Mouse (Mus musculus) right cerebral cortex, postnatal 10 days (tissue): ENCODE results near the gene Gm43191.

Experiments
- DNase-seq, 2 experiments: peaks; one replicate each; pipeline ENCODE4 v3.0.0; 2021; ENCODE audit warnings: low spot score in 2 of 2

Gm43191 gene

DNA sequence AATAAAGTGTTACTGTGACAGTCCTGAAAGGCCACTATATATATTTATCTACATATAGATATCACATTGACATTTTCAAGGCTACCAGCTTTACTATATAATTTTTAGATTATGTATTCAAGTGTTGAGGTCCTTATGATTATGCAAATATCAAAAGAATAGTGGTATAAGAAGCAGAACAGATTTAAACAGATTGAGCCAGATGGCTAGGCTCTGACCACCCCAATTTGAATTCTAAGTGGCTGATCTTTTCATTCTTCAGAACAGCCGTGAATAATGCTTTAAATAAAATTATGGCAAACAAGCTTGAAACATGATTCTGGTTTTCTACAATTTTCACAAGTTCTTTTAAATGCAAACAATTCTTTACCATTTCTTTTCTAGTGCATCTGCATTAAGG lies 49.6 kb downstream of the Gm43191 start:
- no peak for DNase-seq

DNA sequence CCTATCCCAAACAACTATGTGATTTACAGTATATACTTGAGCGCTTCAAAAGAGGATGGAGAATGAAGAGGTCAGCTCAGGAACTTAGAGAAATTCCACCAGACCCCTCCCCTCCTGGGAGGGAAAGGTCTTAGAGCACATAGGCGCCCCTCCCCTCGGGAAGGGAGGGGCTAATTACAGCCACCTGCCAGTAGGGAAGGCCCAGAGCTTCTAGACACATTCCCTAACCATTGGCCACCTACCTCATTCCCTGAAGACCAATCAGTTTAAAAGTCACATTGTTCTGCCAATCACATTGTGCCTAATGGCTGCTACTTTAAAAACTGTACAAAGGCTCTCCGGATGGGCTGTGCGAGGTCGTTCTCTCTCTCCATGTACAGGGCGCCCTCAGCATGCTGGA lies 58.4 kb downstream of the Gm43191 start:
- DNase-seq, result no peak

DNA sequence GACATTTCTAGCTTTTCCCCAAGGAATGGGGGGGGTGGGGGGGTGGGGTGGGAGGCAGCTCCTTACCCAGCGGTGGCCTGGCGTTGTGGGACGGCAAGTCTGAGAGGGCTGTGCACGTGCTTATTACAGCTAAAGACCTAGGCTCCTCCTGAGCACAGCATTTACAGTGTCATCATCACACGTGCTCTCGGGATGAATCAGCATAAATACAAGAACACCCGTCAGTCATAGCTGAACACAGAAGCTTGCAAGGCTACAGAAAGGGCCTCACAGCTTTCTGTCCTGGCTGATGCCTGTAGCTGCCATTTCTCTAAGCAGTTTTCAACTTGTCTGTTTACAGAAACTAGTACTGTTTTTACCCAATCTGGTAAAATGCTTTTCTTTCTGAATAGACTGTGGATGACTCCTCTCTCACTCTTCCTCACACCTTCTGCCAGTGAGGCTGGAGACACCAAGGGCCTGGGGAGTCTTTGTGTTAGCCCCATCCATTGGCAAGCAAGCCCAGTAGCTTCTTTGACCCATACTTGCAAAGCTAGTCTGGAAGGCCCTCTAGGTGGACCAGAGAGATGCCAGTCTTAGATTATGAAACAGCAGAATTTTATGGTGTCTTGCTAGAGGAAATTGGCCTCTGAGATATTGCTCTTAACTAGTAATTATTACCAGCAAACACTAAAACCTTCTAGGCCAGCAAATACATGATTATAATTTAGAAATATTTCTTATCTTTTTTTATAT lies 60.3 kb downstream of the Gm43191 start:
- DNase-seq, result no peak

DNA sequence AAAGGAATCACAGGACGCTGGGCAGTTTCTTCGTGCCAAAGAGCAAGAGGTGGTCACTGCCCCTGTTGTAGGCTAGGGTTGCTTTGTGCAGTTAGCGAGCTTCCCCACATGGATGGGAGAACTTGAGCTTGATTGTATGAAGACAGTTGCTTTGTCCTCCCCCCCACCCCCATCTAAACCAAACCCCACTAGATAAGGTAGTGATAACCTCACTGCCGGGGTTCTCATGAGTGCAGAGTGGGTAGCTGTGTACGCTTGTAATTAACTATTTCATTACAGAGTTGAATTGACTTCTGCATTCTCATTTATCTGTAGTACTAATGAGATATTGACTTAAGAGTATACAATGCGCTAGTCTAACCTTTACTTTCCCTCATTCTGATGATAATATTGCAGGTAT lies 62.2 kb downstream of the Gm43191 start:
- DNase-seq, result no peak

DNA sequence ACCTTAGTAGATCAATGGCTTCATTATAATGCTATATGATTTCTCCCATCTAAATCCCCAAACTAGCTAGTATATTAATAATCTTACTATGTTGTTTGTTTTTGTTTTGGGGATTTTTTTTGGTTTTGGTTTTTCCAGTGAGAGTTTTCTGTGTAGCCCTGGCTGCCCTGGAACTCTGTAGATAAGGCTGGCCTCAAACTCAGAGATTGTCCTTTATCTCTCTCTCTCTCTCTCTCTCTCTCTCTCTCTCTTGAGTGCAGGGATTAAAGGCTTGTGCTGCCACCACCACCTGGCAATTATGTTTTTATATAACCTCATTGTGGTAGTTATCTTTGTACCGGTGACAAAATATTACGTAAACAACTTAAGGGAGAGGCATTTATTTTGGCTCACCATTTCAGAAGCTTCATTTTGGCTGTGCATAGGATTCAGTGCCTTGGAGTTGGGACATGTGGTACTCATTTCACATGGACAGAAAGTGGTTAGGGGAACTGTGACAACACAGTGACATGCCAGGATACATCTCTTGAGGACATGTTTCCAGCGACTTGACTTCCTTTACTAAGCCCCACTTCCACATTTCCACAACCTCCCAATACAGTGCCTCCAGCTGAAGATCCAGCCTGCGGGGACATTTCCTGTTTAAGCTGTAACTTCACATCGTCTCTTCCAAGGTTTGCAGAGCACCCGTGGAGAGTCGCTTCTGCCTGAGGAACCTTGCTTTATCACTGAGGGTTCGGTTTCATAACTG lies 65.6 kb downstream of the Gm43191 start:
- DNase-seq, result no peak

DNA sequence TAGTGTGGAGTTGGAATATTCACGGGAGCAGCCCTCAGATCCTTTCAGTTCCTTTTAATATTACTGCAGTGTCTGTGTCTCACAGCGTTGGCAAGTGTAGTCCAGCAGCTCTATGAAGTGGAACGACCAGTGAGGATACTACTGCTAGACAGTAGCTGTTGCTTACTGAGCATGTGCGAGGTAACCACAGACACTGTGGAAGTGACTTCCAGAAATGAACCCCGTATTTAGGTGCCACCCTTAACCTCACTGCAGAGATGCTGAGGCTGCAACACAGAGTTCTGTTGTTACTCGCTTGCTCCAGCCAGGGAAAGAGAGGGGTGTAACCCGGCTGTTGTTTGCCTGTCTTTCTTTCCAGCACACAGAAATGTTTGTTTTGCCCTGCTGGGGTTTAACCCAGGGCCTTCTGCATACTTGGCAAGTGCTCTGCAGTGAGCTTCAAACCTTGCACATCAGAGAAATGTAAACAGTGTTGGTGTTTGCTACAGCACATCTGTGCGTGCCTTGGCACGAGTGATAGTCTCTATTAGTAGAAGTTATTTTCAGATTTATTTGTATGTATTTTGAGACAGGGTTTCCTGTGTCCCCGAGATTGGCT lies 66.7 kb downstream of the Gm43191 start, which contains the start of gene Trmt13:
Trmt13 (minus strand) TSS at position 293 of the 598 bp plus-strand sequence.
- no peak for DNase-seq

DNA sequence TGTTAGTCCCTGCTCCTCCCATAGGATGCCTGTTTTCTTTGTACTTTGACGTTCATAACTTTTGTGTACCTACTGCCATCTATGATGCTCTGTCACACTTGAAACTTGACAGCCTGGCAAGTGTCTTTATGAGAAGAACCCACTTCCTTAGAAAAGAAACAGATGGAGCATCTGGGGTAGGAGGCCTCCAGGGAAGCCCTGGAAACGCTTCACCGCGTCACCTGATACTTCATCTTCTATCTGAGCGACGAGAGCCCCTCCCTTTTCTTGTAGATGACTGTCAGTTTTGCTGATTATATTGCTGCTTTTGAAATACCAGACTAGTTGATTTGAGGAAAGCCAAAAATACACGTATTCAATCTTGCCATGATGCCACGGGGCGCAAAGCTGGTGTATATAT lies 76.5 kb downstream of the Gm43191 start:
- DNase-seq, result no peak

DNA sequence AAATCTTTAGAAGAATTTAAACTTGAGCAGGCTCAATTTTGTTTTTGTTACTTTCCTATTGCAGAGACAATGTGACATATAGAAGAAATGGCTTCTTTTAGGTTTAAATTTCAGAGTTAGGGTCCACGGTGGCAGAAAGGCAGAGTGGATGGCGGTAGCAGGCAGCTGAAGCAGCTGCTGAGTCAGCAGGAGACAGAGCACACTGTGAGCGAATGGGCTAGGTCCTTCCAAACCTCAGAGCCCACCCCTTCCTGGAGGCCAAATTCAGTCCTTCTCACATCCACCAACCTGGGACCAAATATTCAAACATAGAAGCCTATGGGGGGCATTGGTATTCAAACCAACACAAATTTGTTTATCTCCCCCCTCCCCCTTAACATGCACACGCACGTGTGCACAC lies 79.3 kb downstream of the Gm43191 start:
- DNase-seq, result no peak

DNA sequence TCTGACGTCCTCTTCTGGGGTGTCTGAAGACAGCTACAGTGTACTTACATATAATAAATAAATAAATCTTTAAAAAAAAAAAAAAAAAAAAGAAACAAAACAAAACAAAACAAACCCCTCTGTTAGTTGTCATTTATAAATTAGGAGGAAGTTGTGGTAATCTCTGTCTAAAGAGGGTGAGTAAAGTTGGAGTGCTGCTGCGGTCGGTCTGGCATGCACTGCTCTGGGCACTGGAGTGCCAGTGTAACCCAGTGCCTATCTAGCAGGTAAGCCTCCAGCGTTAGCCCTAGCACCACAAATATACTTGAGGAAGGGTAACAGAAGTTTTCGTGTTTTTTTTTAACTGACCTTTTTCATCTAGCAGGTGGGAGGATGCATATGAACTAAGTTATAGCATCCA lies 80.1 kb downstream of the Gm43191 start:
- DNase-seq, result no peak

DNA sequence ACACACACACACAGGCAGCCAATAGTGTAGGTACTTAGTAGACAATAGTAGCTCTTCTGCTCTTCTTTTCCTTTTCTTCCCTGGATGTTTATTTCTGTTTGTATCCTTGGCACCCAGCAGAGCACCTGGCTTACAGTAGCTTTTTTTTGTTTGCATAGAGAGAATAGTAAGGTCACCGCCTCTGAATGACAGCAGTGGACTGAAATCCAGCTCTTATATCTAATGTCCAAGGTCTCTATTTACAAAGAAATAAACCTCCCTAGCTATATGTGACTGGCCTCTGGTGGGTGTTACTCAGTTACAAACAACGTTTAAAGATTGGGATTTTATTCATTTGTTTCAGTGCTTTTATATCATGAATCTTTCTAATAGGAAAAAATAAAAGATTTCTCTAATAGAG lies 81.4 kb downstream of the Gm43191 start:
- DNase-seq, result no peak

DNA sequence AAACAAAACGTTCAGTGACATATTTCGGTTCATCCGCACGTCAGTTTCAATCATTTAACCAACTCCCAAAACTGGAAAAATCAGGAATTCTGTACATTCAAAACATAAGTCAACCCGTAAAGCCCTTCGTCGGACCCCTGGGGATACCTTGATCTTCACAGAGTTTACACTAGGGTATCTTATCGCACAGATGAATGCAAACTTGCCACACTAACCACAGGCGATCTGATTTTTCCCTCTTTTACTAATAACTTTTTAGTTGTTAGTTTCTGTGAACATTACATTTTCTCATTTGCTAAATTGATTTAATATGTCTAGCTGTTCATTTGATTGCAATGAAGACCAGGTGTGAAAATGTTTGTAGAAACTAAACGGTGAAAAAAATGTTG lies 85.5 kb downstream of the Gm43191 start:
- DNase-seq, result no peak

DNA sequence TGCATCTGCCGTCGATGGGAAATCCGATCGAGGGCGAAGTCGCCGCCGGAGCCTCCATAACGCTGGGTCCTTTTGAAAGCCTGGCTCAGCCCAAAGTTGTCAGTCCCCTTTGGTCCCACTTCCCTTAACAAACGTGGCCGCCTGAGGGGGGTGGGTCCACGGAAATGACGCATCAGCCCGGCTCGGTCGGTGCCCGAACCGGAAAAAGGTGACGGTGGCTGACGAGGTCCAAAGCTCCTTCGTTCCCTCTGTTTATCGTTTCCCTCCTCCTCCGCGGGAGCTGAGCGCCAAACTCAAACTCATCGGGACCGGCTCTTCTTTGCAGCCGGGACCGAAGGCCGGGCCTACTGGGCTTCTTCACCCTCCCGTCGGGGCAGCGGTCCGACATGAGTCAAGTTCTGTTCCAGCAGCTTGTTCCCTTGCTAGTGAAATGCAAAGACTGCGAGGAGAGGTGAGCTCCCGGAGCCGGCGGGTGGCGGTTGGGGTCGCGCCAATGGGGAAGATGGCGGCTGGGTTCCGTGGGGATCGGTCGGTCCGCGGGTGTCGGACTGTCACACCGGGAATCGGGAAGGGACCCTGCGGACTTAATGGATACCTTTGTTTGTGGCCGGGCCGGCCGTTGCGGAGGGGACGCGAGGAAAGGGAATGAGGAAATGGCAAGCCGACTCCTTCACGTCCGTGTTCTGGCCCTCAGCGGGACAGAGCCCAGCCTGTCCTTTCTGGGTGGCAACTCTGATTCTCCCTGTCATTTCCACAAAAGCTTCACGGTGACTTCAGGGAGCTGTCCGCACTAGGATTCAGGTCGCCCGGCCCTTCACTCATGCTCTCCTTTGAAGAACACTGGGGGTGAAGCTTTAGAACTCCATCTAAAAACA lies 86.1 kb downstream of the Gm43191 start, which contains the start of gene Sass6:
Sass6 (plus strand) TSS at position 255 of the 875 bp plus-strand sequence.
- peak; percentile 99 to 100 for DNase-seq

DNA sequence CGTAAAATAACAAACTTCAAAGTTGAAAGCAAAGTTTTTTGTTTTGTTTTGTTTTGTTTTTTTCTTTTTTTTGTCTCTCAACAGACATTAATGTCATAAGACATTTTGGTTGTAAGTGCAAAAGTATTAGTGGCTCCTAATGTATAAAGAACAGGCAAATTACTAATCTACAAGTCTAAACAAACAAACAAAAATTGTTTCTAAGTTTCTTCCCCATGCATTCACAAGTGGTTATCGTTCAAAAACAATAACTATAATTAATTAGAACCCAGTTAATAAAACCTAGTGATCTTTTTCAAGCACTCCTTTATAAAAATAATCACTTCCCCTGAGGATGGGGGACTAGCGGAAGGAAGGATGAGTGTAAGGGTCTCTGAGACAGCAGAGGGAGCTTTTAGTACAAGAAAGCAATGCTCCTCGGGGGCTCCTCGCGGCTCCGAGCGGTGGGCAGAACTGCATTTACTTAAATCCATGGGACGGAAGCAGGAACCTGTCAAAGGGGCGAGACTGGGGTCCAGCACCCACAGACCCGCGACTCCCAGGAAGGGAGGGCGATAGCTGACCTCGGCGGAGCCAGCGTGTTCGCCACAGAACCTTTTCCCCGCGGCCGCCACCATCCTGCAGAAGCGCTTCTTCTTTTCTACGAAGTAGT lies 86.9 kb downstream of the Gm43191 start:
- DNase-seq, result peak in 1 of 2 experiments; percentile 70
